Mouse (Mus musculus): ENCODE measurements around the gene Filip1.
A peak's percentile ranks its signal among the peaks of the same experiment; 100 is the strongest.

Gene Filip1

DNA sequence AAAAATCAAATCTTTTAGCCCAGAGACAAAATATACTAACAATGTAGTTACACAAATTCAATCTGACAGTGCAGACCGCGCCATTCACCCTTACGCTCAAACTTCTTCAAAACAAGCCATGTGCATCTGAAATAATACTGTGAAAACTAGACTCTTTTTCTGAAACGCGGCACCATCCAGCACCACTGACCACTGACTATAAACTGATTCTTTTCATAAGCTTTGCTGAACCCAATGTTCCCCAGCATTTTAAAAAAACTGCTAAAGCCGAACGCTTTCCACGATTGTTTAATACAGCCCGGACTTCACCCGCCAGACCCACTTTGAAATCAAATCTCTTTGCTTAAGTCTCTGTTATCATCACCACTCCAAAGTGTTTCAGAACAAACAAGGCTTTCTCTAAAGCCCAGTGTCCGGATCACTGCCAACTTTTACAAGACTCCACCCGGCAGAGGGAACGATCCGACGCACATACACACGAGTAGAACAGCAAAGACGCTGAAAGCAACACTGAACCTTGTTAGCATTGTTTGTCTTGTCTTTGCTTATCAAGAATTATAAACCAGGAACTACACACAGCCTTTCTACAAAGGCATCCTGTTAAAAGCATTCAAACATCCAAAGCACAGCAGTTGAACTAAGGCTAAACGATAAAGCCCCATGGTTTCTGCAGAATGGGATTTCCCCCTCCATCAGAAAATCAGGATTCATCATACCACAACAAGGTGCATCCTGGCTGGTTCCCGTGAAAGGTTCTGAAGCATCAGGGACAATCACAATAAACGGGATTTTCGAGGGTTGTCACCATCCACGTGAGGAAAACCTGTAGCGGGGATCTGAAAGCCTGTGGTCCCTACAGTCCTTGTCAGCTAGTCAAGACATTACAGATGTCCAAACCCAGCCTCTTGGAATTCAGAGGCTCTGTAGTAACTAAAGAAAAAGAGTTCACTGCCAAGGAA is 182.5 kb downstream of the Filip1 start:
- DNase-seq (ENCODE audit: low read depth, low spot score), result no peak

GRCm38 (mm10) chr9:79827072-79827471 is 185.6 kb downstream of the Filip1 start:
- no peak for DNase-seq (ENCODE audit: low read depth, low spot score)

GRCm38 (mm10) chr9:79825526-79825925 is 187.1 kb downstream of the Filip1 start:
- DNase-seq (ENCODE audit: low read depth, low spot score), result no peak

- DNase-seq (ENCODE audit: low read depth, low spot score), result no peak
Measured at GRCm38 (mm10) chr9:79823856-79824255, 188.8 kb downstream of the Filip1 start.

DNA sequence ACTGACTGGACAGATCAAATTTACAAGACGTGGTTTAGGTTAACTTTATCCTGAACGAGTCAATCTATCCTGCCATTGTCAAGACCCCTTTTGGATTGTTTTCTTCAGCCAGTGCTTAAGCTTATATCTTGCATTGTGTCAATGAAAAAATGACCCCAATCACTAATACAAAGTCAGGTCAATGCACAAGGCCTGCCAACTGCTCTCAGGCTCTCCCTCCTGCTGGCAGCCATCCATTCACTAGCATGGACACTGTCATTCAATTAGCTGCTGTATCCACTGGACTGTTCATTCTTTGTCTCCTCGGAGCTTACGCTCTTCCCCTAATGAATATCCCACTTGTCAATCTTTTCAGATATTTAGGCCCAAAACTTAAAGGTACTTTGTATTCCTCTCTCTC is 189.2 kb downstream of the Filip1 start:
- DNase-seq (ENCODE audit: low read depth, low spot score), result no peak

DNA sequence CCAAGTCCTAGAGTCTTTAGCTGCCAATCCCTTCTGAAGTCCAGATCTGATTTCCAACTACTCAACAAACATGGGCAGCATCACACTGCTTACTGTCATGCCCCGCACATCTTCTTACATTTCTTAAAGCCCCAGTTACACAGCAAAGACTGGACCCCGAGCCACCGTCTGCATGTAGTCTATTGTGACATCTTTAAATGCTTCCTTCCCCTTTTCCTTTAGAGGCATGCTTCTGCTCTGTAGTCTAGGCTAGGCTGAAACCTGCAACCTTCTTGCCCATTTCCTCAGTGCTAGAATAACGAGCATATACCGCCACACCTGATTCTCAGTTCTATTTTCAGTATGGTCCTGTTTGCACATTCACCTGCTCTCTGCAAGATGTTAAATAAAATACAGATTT is 196.2 kb downstream of the Filip1 start:
- no peak for DNase-seq (ENCODE audit: low read depth, low spot score)

DNA sequence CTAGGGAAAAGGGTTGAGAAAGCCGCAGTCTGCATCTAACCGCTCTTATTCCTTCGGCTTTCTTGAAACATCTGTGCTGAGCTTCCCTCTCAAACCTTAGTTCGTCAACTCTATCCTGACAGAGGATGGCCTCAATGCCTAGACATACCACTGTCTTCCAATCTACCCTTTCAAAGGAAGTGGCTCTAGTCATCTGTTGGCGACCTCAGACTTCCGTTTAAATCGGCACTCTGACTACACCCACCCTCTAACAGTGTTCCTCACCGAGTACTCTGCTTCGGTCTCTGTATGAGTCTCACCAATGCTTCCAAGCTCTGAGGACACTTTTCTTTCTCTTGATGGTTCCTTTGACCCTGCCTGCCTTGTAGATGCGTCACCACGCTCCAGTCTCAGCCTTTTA is 196.6 kb downstream of the Filip1 start:
- DNase-seq (ENCODE audit: low read depth, low spot score), result no peak

- no peak for DNase-seq (ENCODE audit: low read depth, low spot score)
Measured at GRCm38 (mm10) chr9:79814592-79814991, 198.1 kb downstream of the Filip1 start.

DNA sequence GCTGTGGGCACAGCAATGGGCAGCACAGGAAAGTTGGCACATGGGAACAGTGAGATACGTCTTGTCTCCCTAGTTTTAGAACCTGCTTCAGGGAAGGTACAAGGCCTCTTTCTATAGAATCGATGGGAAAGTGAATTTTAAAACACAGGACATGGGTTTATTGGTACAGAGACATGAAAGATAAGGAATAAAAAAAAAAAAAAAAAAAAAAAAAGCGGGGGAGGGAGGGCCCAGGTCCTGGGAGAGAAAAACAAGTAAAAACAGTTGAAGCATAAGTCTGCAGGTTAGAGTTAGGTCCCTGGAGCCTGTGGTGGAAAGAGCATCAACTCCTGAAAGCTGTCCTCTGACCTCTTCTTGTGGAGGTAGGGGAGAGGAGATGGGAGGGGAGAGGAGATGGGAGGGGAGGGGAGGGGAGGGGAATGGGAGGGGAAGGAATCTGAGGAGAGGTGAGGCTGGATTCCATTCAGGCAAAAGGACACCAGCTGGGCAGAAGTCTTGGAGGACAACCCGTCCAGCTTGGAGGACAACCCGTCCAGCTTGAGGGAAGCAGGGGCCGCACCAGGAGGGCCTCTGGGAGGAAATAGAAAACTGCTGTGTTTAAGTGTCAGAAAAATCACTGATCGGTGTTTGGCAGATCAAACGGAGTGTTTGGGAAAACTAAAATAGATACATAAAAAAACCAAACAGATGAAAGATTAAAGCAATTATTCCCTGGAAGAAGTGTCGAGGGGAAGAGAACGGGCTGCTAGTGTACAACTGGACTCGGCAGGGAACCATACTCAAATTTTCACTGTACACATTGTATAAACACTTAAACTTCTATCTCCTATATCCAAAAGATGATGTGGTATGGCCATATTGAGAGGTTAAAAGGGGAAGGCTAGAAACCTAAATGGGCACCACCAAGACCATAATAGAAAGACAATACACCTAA is 201.4 kb downstream of the Filip1 start:
- no peak for DNase-seq (ENCODE audit: low read depth, low spot score)

GRCm38 (mm10) chr9:79810534-79810933 is 202.1 kb downstream of the Filip1 start:
- no peak for DNase-seq (ENCODE audit: low read depth, low spot score)

DNA sequence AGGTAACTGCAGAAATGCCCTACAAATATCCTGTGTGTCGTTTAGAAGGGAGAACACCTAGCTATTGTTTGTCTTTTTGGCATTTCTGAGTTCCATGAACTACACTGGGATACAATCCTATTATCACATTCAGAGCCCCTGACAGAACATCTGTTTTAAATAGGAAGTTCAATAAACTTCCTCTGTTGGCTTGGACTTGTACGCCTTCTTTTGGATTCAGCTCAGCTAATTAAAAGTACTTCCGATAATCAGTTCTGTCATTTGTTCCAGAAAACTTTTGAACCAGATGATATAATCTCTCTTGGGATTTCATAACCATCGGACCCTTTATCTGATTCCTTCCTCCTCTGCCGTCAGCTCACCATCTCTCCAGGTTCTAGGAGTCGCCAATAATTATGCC is 203.2 kb downstream of the Filip1 start:
- DNase-seq (ENCODE audit: low read depth, low spot score), result no peak

DNA sequence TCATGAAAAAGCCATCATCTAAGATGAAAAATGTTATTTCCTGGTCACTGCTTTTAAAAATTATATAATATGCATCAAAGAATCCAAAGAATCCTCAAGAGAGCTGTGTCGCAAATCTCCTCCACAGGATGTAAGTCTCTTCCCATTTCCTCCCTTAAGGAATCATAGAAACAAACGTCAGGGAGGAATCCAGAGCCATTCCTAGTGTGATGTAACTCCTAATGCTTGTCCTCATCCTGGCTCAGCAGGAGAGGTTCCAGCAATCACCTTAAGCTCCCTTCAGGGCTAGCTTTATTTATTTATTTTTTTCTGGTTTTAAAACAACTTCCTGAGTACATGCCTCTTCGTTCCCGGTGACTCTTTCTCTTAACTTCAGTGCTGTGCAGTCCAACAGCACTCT is 205.5 kb downstream of the Filip1 start:
- DNase-seq (ENCODE audit: low read depth, low spot score), result no peak

- peak; percentile 29 for DNase-seq (ENCODE audit: low read depth, low spot score)
Measured at GRCm38 (mm10) chr9:79806317-79807075, 206.2 kb downstream of the Filip1 start.

DNA sequence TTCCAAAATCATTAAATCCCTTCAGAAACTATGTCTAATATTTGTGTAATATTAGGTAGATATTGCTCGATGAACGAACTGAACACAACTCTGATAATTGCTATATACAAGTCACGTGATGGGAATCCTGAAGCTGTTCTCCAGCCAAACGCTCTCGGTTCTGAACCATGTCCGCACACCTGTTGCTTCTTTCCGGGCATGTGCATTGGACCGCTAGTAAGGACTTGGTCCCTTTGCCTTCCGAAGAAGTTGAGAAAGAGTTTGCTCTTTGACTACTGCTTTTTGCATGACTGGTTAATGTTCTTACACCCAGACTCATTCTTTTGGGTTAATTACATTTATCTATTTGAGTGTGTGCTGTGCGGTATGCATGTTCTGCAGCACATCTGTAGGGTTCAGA is 207.2 kb downstream of the Filip1 start:
- no peak for DNase-seq (ENCODE audit: low read depth, low spot score)

DNA sequence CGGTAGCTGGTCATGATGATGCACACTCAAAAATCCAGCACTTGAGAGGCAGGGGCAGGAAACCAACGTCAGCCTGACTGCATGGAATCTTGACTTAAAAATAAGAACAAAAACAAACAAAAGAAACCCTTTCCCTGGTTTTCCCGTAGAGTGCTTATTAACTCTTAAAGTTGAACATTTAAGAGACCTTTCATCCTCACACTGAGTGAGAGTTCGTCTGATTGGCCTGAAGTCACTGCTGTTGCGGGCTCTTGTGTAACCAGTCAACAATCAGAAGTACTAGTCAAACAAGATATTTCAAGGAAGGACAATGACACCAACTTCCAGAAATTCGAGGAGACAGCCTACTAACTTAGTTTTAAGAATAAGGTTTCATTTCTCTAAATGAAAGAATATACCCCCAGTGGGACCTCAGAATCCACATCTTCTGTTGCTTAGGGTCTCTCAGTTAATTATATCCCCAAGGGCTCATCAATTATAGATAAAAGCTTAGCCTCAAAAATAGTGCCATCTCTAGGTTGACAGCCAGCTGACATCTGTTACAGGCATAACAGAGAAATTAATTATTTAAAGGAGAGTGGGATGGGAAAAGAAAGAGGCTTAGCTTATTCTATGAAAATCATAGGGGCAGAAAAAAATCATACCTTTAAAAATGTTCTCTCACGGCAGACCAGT is 216.1 kb downstream of the Filip1 start:
- no peak for DNase-seq (ENCODE audit: low read depth, low spot score)

- no peak for DNase-seq (ENCODE audit: low read depth, low spot score)
Measured at GRCm38 (mm10) chr9:79795076-79795475, 217.6 kb downstream of the Filip1 start.

- DNase-seq (ENCODE audit: low read depth, low spot score), result peak; percentile 98
Measured at GRCm38 (mm10) chr9:79792841-79793835, 219.5 kb downstream of the Filip1 start, which contains the start of gene Tmem30a. Gene Tmem30a (minus strand): TSS chr9:79793507.

DNA sequence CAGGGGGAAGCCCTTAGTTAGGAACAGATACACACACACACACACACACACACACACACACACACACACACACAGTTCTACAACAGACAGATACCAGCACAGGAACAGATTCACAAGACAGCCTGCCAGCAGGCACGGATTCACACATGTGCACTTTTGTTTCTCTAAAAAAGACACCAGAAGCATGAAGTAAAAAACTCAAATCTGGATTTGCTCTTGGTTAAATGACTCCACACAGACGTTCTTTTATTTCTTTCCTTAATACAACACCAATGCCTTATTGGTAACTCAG is 226.9 kb downstream of the Filip1 start:
- DNase-seq (ENCODE audit: low read depth, low spot score), result no peak

- no peak for DNase-seq (ENCODE audit: low read depth, low spot score)
Measured at GRCm38 (mm10) chr9:79784934-79785793, 227.5 kb downstream of the Filip1 start.
